Mouse (Mus musculus) ZHBTc4 (cell line): ENCODE results near the gene Rasef.
"Not testable (repeated sequence)": the region's sequence is repeated elsewhere in the genome, so short reads cannot be mapped to it uniquely, and the experiment has no call there.

Experiments used
- DNase-seq: peaks from one replicate; pipeline ENCODE4 v3.0.0-alpha.2; 2011; ENCODE audit warnings: low read depth, low spot score

Rasef gene

DNA sequence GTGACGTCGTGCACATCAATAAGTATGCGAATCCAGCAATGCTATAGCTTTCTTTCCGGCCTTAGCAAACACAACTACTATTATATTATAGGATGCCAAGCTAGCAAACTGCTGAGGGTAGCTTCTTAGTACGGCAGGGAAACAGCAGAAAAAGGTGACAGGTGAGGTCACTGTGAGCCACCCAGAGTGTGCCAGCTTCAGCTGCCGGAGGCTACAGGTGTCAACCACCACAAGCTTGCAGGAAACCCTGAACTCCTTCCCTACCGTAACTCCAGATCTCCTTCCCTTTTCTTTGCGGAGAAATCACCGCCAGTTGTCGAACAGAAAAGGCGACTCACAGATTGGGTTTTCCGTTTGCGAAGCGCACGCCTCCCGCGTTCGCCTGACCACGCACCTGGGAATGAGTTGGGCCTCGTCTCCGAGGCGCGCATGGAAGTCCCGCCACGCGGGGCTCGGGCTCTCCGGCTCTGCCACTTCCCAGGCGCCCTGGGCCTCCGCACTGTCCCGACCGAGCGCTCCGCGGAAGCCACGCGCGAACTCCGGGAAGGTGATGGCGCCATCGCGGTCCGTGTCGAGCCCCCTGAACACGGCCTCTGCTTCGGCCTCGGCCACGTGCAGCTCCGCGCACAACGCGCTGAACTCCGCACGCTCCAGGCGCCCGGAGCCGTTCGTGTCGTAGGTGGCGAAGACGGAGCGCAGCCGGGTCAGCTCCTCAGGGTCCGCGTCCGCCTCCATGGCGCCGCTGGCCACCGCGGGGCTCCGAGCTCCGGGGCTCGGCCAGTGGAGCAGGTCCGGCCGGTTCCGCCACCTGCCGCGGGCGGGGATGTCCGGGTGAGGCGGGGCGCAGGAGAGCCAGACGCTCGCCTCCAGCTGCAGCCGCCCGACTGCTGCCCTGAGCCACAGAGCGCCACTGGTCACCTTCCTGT, at the start of gene Rasef:
Gene Rasef (minus strand): TSS at position 735 of the 926 bp plus-strand sequence.
- DNase-seq: peak; percentile 68

DNA sequence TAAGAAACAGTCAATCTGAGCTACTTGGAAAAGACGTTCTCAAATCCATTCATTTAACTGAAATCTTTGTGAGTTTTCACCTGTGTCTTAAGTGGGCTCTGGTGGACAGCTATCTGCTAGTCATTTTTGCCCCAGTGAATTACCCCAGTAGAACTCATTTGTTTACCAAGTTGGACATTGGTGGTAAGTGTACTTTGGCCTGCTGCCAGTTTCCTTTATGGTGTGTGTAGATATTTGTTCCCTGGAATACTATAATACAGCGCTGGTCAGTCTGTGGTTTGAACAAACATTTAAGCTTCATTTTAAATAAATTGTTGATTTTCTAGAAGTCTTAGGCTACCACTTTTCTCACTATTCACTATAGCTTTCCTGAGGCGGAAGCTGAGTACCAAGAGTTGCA, 35.8 kb upstream of the Rasef start:
- no peak for DNase-seq

DNA sequence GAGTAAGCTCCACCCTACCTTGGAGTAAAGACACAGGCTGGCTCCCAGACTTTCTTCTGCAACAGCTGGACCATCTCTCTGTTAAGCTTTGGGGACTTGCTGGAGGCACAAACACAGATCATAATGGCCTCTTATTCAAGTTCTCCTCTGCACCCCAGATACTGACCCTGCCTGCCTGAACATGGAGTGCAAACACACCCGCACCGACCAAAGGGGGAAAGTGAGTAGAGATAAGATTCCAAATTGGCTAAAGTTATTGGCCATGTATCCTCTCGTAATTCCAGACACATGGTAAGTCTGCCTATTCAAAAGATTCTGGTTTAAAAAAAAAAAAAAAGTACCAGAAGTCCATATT, 369 bp upstream of the Rasef start:
- no peak for DNase-seq

DNA sequence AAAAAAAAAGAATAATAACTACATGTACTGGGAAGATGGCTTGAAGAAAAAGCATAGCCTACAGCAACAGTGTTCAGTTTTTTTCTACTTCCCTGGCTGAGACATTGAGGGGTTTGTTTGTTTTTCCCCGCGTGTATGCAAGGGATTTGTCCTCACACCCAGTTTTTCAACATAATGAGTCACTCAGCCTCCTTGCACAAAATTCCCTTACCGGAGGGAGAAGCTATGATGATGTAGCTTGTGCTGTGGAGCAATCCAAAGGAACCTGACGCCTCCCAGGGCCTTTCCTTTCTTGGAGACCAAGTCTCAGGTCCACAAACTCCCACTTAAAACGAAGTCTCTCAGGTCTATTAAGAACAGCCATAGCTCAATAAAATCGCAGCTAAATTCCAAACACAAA, 1.3 kb downstream of the Rasef start:
- DNase-seq: no peak

DNA sequence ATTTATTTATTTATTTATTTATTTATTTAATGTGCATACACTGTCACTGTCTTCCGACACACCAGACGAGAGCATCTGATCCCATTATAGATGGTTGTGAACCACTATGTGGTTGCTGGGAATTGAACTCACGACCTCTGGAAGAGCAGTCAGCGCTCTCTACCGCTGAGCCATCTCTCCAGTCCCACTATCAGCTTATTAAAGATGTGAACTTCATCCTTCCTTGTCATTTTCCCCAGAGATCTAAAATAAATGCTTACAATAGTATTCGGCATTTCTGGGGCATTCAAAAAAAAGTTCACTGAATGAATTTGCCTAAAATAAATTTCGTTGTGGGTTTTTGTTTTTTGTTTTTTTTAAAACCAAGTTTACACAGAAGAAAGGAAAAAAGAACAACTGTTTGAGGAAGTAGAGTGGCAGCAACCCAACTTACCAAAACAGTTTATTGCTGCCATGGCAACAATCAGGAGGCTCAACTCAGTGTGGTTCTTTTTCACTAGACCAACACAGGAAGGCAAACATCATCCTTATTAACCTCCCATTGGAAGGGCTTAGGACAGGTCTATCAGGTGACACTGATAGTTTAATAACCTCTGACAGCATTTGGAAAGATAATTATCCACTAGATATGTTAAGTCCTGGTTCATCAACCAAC, 2.6 kb downstream of the Rasef start:
- no peak for DNase-seq

DNA sequence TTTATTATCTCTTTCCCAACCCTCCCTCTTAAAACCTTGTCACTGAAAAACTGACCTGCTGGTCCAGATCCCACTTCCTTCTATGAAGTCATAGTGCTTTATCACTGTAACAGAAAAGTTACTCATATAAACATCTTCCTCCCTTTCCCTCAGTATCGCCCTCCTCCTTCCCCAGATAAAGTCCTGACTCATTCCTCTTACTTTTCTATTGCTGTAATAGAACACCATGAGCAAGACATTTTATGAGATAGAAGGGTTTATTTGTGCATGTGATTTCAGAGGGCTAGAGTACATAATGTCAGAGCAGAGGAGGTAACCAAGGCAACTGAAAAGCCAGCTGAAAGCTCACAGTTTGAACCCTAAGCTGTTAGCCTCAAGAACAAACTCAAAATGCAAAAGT, 6.6 kb downstream of the Rasef start:
- no peak for DNase-seq

DNA sequence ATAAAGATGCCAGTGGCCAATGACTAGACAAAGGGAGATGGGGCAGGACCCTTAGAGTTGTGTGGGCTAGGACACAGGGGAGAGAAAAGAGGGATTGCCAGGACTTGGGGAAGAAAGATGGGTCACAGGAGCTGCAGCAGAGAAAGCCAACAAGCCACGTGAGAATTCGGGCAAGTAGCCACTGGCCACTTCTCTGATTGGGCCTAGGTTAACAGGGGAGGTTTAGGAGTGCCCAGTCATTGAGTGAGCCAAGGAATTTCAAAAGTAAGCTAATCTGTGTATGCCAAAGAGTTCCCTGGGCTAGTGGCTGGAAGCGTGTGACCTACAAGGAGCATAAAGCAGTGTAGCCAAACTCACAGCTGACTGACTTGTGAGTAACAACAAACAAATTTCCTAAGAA, 9.7 kb downstream of the Rasef start:
- no peak for DNase-seq

DNA sequence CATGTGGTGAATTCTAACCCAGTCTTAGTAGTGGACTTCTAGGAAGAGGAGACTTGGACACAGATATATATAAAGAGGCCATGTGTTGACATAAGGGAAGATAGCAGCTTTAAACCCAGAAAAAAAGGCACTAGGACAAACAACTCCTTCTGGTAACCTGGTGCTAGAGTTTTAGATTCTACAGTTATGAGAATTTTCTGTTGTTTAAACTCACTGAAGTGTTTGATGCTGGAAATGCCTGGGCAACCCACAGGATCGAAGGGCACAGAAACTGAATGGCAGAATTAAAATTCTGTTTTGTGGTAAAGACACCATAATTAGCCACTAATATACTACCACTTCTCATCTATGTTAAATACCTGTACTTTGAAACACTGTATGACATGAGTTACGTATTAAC, 15.5 kb downstream of the Rasef start:
- no peak for DNase-seq

DNA sequence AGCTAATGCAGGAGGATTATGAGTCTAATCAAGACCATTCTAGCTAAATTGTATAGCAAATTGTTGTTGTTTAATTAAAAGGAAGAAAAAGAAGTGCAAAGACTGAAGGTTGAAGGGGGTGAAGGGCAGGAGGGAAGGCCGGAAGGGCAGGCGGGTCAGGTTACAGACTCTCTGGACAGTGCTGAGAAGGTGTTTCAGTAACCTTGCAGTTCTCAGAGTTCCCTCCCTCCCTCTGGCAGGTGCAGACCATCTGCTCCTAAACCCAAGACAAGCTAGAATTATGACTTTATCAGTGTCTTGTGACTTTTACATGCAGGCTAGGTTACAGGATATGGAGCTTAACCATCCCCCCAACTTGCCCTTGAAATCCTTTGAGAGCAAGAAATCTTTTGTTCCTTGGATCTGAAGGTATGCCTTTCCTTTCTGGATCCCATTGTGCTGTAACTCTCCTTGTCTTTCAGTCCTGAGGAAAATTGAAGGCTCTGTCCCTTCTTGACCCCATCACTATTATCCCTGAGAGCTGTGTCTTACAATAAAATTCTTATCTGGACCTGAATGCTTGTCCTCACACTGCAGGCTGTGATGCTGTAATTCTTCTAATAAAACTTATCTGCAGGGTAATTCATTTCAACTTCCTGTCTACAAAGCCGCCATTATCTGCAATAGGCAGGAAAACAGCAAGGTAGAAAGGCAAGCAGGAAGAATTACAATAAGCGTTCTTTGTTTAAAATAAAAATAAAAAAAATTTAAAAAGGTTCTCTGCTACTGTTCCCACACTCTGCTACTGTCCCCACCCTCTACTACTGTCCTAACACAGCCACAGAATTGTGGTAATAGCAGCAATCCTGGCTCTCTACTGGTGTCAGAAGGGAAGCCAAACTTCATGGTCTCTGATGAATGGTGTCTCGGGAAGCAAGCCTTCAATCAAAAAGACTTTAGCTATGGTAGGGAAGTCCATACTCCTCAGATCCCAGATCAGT, 16.7 kb downstream of the Rasef start:
- DNase-seq: peak; percentile 35

DNA sequence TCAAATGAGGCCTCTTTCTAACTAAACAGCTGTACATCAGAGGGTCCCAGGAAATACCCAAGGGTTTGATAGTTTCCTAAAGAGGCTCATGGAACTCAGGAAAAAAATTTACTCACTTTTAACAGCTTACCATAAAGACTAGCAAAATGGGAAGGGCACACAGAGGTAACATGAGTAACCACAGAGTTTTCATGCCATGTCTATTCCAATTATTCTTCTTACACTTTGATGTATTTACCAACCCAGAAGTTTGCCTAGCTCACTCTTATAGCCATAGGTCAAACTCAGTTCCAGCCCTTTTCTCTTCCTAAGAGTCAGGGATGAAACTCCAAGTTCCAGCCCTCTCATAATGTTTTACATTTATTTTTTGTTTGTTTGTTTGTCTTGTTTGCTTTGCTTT, 18.8 kb downstream of the Rasef start:
- DNase-seq: no peak

DNA sequence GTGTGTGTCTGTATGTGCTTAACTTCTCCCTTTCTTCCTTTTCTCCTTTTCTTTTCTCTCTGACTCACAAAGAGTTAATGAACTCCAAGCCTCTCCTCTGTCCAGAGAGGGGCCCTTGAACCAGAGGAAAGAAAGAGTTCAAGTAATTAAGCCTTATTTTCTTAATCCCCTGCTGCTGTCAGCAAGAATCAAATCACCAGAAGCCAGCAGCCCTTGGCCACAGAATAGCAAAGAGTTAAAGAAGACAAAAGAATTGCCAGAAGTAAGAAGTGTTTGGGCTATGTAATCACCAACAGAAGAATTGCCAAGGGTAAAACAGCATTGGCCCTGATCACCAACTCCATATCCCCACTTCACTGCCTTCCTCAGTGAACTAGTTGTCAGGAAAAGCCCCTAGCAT, 20.2 kb downstream of the Rasef start:
- DNase-seq: no peak

DNA sequence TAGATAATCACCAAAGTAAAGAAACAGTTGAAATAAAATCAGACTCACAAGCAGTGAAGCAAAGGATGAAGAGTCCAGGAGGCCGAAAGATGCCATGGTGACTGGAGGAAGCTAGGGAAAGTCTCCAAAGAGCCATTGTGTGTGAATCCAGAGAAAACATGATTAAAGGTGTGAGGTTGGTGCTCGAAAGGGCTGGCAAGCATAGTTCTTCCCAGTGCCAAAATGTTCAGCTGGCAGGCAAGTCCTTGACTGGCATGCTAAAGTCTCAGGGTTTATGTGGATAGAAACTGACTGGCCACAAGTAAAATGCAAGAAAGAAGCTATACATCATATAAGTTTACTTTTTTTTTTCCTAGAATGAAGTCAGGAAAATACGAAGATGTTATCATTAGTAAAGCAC, 22.6 kb downstream of the Rasef start:
- no peak for DNase-seq

DNA sequence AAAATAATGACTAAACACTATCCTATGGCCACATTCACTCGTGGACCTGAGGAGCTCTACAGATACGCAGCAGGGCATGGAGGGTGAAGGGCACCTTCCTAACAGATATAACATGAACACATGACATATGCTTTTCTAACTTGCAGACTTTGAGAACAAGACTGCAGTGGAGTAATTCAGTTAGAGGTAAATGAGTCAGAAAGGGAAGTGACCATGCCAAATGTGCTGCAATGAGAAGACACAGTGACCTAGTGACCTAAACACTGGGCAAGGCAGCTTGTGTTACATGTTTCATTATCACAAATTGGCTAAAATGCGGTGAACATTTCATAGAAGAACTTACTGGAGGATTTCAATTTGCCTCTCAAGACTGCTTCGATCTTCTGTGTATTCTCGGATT, 42.6 kb downstream of the Rasef start:
- no peak for DNase-seq

DNA sequence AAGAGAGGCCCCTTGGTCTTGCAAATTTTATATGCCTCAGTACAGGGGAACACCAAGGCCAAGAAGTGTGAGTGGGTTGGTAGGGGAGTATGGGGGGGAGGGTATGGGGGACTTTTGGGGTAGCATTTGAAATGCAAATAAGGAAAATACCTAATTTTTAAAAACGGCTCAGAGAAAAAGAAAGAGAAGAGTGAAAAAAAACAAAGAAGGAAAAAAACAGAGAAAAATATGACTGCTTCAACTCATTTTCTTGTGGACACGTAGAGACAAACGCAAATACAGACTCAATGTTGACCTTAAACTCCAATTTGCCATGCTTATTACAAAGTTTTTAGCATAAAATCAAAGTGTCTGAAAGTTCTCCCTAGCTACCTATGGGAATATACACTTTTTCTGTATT, 51.4 kb downstream of the Rasef start:
- no peak for DNase-seq

DNA sequence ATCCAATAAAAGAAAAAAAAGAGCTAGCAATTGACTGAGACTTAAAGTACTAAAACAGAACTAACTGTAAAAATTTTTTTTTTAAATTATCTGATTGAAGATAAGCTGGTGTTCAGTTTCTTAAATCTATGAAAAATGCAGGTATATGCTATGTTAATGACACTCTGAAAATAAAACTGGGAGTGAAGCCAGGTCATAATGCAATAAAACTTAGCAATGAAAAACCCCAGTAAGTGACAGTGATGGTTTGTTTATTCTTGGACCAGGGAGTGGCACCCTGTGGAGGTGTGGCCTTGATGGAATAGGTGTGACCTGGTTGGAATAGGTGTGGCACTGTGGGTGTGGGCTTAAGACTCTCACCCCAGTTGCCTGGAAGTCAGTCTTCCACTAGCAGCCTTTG, 71.0 kb downstream of the Rasef start:
- DNase-seq: no peak

DNA sequence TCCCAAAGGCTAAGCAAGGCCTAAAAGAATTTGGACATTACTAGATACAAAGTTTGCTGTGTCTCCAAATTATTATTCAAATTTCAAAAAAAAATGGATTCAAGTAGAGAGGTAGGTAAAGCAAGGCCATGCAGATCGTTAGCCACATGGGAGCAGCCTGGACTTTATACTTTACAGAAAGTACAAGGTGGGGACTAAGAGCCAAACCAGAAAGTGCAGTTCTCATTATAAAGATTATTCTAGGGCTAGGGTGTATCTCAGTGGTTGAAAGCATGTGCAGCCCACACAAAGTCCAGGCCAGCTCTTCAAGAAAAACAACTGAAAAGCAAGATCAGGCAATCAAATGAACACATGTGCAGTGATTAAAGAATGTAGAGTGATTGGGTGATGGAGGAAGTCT, 72.0 kb downstream of the Rasef start:
- DNase-seq: no peak

DNA sequence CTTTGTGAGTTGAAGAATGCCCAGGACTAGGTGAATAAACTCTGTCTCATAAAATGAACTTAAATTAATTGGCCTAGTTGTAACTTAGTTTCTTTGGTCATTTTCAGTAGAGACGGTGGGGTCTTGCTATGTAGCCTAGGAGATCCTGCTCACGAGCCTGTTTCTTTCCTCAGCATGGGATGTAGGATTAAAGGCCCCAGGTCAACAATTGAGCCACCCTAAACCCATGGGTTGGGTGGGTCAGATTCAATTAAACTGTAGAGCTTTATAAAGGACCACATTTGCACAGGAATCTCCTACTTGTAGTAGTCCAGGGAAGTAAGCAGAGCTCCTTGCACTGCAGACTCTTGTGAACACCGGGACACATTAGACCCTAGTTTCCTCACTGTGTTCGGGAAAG, 107.6 kb downstream of the Rasef start, which contains the start of gene Gm428:
Gene Gm428 (plus strand): TSS at position 301 of the 400 bp plus-strand sequence.
- DNase-seq: not testable (repeated sequence)

DNA sequence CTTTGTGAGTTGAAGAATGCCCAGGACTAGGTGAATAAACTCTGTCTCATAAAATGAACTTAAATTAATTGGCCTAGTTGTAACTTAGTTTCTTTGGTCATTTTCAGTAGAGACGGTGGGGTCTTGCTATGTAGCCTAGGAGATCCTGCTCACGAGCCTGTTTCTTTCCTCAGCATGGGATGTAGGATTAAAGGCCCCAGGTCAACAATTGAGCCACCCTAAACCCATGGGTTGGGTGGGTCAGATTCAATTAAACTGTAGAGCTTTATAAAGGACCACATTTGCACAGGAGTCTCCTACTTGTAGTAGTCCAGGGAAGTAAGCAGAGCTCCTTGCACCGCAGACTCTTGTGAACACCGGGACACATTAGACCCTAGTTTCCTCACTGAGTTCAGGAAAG, 122.7 kb downstream of the Rasef start, which contains the start of gene Gm11239:
Gene Gm11239 (plus strand): TSS at position 301 of the 400 bp plus-strand sequence.
- DNase-seq: not testable (repeated sequence)
